Mouse (Mus musculus) limb, embryonic 14.5 days (tissue): ENCODE data around the gene Psmb3. TPM values are rescaled to one million over a fixed set of nuclear protein-coding genes. Genes with fewer than 3 reads are reported as not detected.
A peak's percentile ranks its signal among the peaks of the same experiment; 100 is the strongest.

Experiments used
- ATAC-seq: fragments of 200-750 bp; cut with Nextera tagmentation; 2 replicates; pipeline ENCODE4 v1.8.0; 2017; ENCODE audit warnings: low read depth, moderate number of reproducible peaks, moderate TSS enrichment; ENCODE audit not compliant: low FRiP score
- DNase-seq: peaks from one replicate; pipeline ENCODE4 v3.0.0-alpha.2; 2015; ENCODE audit warnings: low spot score
- H3K27ac ChIP-seq: fragments of 300-500 bp; sonication (generic); replicated peaks from 2 replicates; pipeline ENCODE4 v1.5.1; 2014; ENCODE audit warnings: low read depth, mild to moderate bottlenecking, low read length, moderate library complexity, mixed read lengths
- H3K27me3 ChIP-seq: fragments of 300-500 bp; sonication (generic); 2 replicates; pipeline ENCODE4 v1.6.1; 2014; ENCODE audit warnings: low read length, mixed read lengths; ENCODE audit not compliant: control insufficient read depth, insufficient read depth
- H3K36me3 ChIP-seq: fragments of 300-500 bp; sonication (generic); 2 replicates; pipeline ENCODE4 v1.6.1; 2014; ENCODE audit warnings: mild to moderate bottlenecking, low read length, moderate library complexity, mixed read lengths; ENCODE audit not compliant: control insufficient read depth, insufficient read depth
- H3K4me1 ChIP-seq: fragments of 300-500 bp; sonication (generic); 2 replicates; pipeline ENCODE4 v1.6.1; 2014; ENCODE audit warnings: antibody characterized with exemption, low read length, mixed read lengths; ENCODE audit not compliant: control insufficient read depth, insufficient read depth
- H3K4me2 ChIP-seq: fragments of 300-500 bp; sonication (generic); replicated peaks from 2 replicates; pipeline ENCODE4 v1.6.1; 2014; ENCODE audit warnings: low read depth, mild to moderate bottlenecking, low read length, moderate library complexity; ENCODE audit not compliant: severe bottlenecking
- H3K4me3 ChIP-seq: fragments of 300-500 bp; sonication (generic); replicated peaks from 2 replicates; pipeline ENCODE4 v1.5.1; 2014; ENCODE audit warnings: low read length
- H3K9ac ChIP-seq: fragments of 300-500 bp; sonication (generic); 2 replicates; pipeline ENCODE4 v1.6.1; 2014; ENCODE audit warnings: mild to moderate bottlenecking, low read depth, low read length, moderate library complexity; ENCODE audit not compliant: severe bottlenecking
- H3K9me3 ChIP-seq: fragments of 300-500 bp; sonication (generic); 2 replicates; pipeline ENCODE4 v1.6.1; 2016; ENCODE audit warnings: low read length; ENCODE audit not compliant: control insufficient read depth
- POLR2A ChIP-seq: fragments of 200-500 bp; IDR thresholded peaks from 2 replicates; pipeline ENCODE4 v1.8.0; 2012; ENCODE audit warnings: inconsistent platforms, mild to moderate bottlenecking, moderate library complexity, borderline replicate concordance; ENCODE audit not compliant: insufficient read depth, insufficient read length; ENCODE audit errors: extremely low read depth
- WGBS: fragments of 180-500 bp; shearing (Covaris S2); extraction: QIAGEN DNeasy Blood & Tissue Kit; methylation state at CpG from one replicate; pipeline ENCODE4 v1.1.7; 2014; 5-methylcytosine and 5-hydroxymethylcytosine counted together
- polyA plus RNA-seq, 2 experiments: library from polyadenylated mRNA; depleted of rRNA in 1 of 2; stranded (reverse) in 1 of 2; unstranded in 1 of 2; fragments of >200 nt; fragmentation: Nextera tagmentation in 1 of 2; extraction: Ambion mirVana in 1 of 2; gene quantifications; 2 replicates each; pipeline versions ENCODE4 v1.2.1 to v1.2.3; 2012 to 2014

Gene Psmb3
- polyA plus RNA-seq, 2 experiments, result 368 to 508 TPM

GRCm38 (mm10) chr11:97689861-97690260 is 13.3 kb upstream of the Psmb3 start:
- H3K9ac ChIP-seq, result no peak overlapping the region
- no peak overlapping the region for H3K4me2 ChIP-seq
- 25% methylated on average over 10 of the region's 10 CpGs for WGBS
- no peak for ATAC-seq
- H3K36me3 ChIP-seq, result peaks cover 49% of the 10 kb centered on the region
- H3K4me1 ChIP-seq, result peaks cover 15% of the 10 kb centered on the region
- H3K27ac ChIP-seq, result no peak overlapping the region
- peak; percentile 67 for DNase-seq
- no peaks in the 10 kb centered on the region for H3K27me3 ChIP-seq
- H3K4me3 ChIP-seq, result no peak overlapping the region
- H3K9me3 ChIP-seq, result no peaks in the 10 kb centered on the region
- no peak for TF ChIP-seq POLR2A

- Histone ChIP-seq H3K4me2 (no peak overlapping the region), H3K4me3 (0 out of 2 replicates have a peak overlapping the region, but pooled peaks have one; percentile 0), H3K27me3 (no peaks in the 10 kb centered on the region), H3K27ac (peak overlapping the region; percentile 59; the same call in 1 of the 2 replicates), H3K9me3 (no peaks in the 10 kb centered on the region), H3K36me3 (peaks cover 52% of the 10 kb centered on the region), H3K9ac (no peak overlapping the region), H3K4me1 (peaks cover 39% of the 10 kb centered on the region)
- TF ChIP-seq POLR2A, result no peak
- 73% methylated on average over 4 of the region's 4 CpGs for WGBS
- ATAC-seq (no peak), DNase-seq (no peak)
Measured at GRCm38 (mm10) chr11:97694435-97694834, 8.8 kb upstream of the Psmb3 start.

- Histone ChIP-seq H3K4me3 (0 out of 2 replicates have a peak overlapping the region, but pooled peaks have one; percentile 5), H3K4me1 (peaks cover 39% of the 10 kb centered on the region), H3K27me3 (no peaks in the 10 kb centered on the region), H3K4me2 (peak overlapping the region; percentile 22; the same call in 1 of the 2 replicates), H3K9me3 (no peaks in the 10 kb centered on the region), H3K9ac (no peak overlapping the region; the same call in 1 of the 2 replicates), H3K36me3 (peaks cover 47% of the 10 kb centered on the region), H3K27ac (peak overlapping the region; percentile 59)
- 53% methylated on average over 17 of the region's 17 CpGs for WGBS
- TF ChIP-seq POLR2A, result no peak
- peak; percentile 86 for DNase-seq
- ATAC-seq, result no peak
Measured at GRCm38 (mm10) chr11:97694921-97695711, 8.1 kb upstream of the Psmb3 start.

- H3K36me3 ChIP-seq, result peaks cover 40% of the 10 kb centered on the region
Measured at GRCm38 (mm10) chr11:97695712-97696401, 7.3 kb upstream of the Psmb3 start.

GRCm38 (mm10) chr11:97696669-97697068 is 6.5 kb upstream of the Psmb3 start:
- H3K4me1 ChIP-seq, result peaks cover 45% of the 10 kb centered on the region
- H3K4me3 ChIP-seq, result no peak overlapping the region
- no peak for ATAC-seq
- no peak overlapping the region for H3K27ac ChIP-seq
- DNase-seq, result no peak
- TF ChIP-seq POLR2A, result no peak
- H3K27me3 ChIP-seq, result no peaks in the 10 kb centered on the region
- H3K4me2 ChIP-seq, result no peak overlapping the region; the same call in 1 of the 2 replicates
- no peaks in the 10 kb centered on the region for H3K9me3 ChIP-seq
- peaks cover 32% of the 10 kb centered on the region for H3K36me3 ChIP-seq
- WGBS, result 79% methylated on average over 8 of the region's 8 CpGs
- no peak overlapping the region for H3K9ac ChIP-seq

More at GRCm38 (mm10) chr11:97695712-97696401, 7.3 kb upstream of the Psmb3 start:
- Histone ChIP-seq H3K27ac (0 out of 2 replicates have a peak overlapping the region, but pooled peaks have one; percentile 59), H3K9ac (no peak overlapping the region; the same call in 1 of the 2 replicates), H3K4me1 (peaks cover 39% of the 10 kb centered on the region), H3K27me3 (no peaks in the 10 kb centered on the region), H3K4me2 (peak overlapping the region; percentile 22), H3K4me3 (0 out of 2 replicates have a peak overlapping the region, but pooled peaks have one; percentile 5), H3K9me3 (no peaks in the 10 kb centered on the region)
- no peak for ATAC-seq
- no peak for DNase-seq
- no peak for TF ChIP-seq POLR2A
- WGBS, result 59% methylated on average over 9 of the region's 9 CpGs
